In genomic region chr2:37734979-37735806, GRCm38 (mm10) we compare ENCODE assay signal across 8 mouse cellular contexts. TPM values are rescaled to one million over a fixed set of nuclear protein-coding genes. Genes with fewer than 3 reads are reported as not detected.
DNase-seq lines count a peak whose midpoint lies in the region; ATAC-seq and TF ChIP-seq lines count a peak whose summit lies in the region.

No protein-coding gene starts in this region.

- peak overlapping the region; percentile 15 for H3K4me3 ChIP-seq in heart, embryonic 15.5 days
- H3K4me3 ChIP-seq in liver, embryonic 14.5 days (ENCODE audit: insufficient read depth in 1 of 2, low read depth in 2 of 2, low read length in 2 of 2): no peak overlapping the region
- no peak overlapping the region for H3K4me3 ChIP-seq in neural tube, embryonic 13.5 days

- no peak; the same call in 1 of the 2 replicates for ATAC-seq in heart, embryonic 15.5 days (replicated peaks; ENCODE audit: insufficient number of reproducible peaks, insufficient read depth, low FRiP score, low read depth)
- ATAC-seq in granulocyte monocyte progenitor cell, adult 5-6 weeks (replicated peaks; ENCODE audit: poor library complexity, severe bottlenecking): peak; percentile 42
- no peak for ATAC-seq in liver, embryonic 14.5 days (ENCODE audit: insufficient read depth)
- ATAC-seq in neural tube, embryonic 13.5 days (ENCODE audit: low read depth): peak; percentile 59

- H3K27ac ChIP-seq in heart, embryonic 15.5 days: no peak overlapping the region
- no peak overlapping the region for H3K27ac ChIP-seq in liver, embryonic 14.5 days
- no peak overlapping the region for H3K27ac ChIP-seq in neural tube, embryonic 13.5 days (replicated peaks)

- no peak for TF ChIP-seq CTCF in liver, embryonic 14.5 days (IDR thresholded peaks at IDR 0.05; ENCODE audit: low read depth)

- H3K9me3 ChIP-seq in heart, embryonic 15.5 days (replicated peaks): no peaks in the 10 kb centered on the region
- no peaks in the 10 kb centered on the region for H3K9me3 ChIP-seq in liver, embryonic 14.5 days (ENCODE audit: control insufficient read depth, low read length)
- no peaks in the 10 kb centered on the region for H3K9me3 ChIP-seq in neural tube, embryonic 13.5 days

- TF ChIP-seq EP300 in liver, embryonic 14.5 days (IDR thresholded peaks at IDR 0.05; ENCODE audit: low read depth): no peak

- H3K4me1 ChIP-seq in heart, embryonic 15.5 days (replicated peaks): peaks cover 11% of the 10 kb centered on the region
- H3K4me1 ChIP-seq in liver, embryonic 14.5 days (replicated peaks; ENCODE audit: control insufficient read depth in 2 of 2, insufficient read depth in 2 of 2, low read length in 1 of 2): peaks cover 0 to 9% of the 10 kb centered on the region in 2 experiments; a peak in 2 of 4 replicates
- H3K4me1 ChIP-seq in neural tube, embryonic 13.5 days (replicated peaks): peaks cover 10% of the 10 kb centered on the region

- no peaks in the 10 kb centered on the region for H3K36me3 ChIP-seq in heart, embryonic 15.5 days
- H3K36me3 ChIP-seq in liver, embryonic 14.5 days (replicated peaks; ENCODE audit: control insufficient read depth, insufficient read depth, low read depth): no peaks in the 10 kb centered on the region
- H3K36me3 ChIP-seq in neural tube, embryonic 13.5 days: no peaks in the 10 kb centered on the region

- DNase-seq in heart, adult 9 months (ENCODE audit: low spot score in 2 of 2): no peak
- peak; percentile 36 for DNase-seq in adrenal gland, postnatal 25 days
- no peak for DNase-seq in liver, embryonic 14.5 days (ENCODE audit: low read depth in 3 of 3, low spot score in 3 of 3)
- DNase-seq in cerebellum, adult 18-20 months: no peak
- no peak for DNase-seq in layer of hippocampus, adult 11-12 months (ENCODE audit: low spot score)

- peak overlapping the region; percentile 48 for H3K4me2 ChIP-seq in heart, embryonic 15.5 days
- peak overlapping the region; percentile 1 for H3K4me2 ChIP-seq in liver, embryonic 14.5 days (ENCODE audit: low read depth)
- peak overlapping the region; percentile 42 for H3K4me2 ChIP-seq in neural tube, embryonic 13.5 days

- no peaks in the 10 kb centered on the region for H3K27me3 ChIP-seq in heart, embryonic 15.5 days
- no peaks in the 10 kb centered on the region for H3K27me3 ChIP-seq in liver, embryonic 14.5 days (ENCODE audit: control insufficient read depth, insufficient read depth, low read length)
- H3K27me3 ChIP-seq in neural tube, embryonic 13.5 days: no peaks in the 10 kb centered on the region

- H3K9ac ChIP-seq in heart, embryonic 15.5 days: no peak overlapping the region
- H3K9ac ChIP-seq in liver, embryonic 14.5 days (replicated peaks): no peak overlapping the region
- 0 out of 2 replicates have a peak overlapping the region, but pooled peaks have one; percentile 38 for H3K9ac ChIP-seq in neural tube, embryonic 13.5 days

- WGBS in heart, embryonic 15.5 days: 12% methylated on average over 17 of the region's 17 CpGs
- 8% methylated on average over 17 of the region's 17 CpGs for WGBS in liver, embryonic 14.5 days (ENCODE audit: insufficient replicate concordance)
- WGBS in neural tube, embryonic 13.5 days: 20% methylated on average over 17 of the region's 17 CpGs

RNA-seq across cellular contexts. Expression of gene Strbp, which starts 31.5 kb away (rescaled TPM):
- polyA plus RNA-seq in heart, embryonic 15.5 days (2015; fragmentation: Nextera tagmentation; extraction: Ambion mirVana): 23.4 and 24.5 TPM in 2 replicates
- 79.1 and 91.4 TPM in 2 replicates for total RNA-seq in adrenal gland, postnatal 25 days (2021)
- total RNA-seq in granulocyte monocyte progenitor cell, adult 5-6 weeks (2014; fragmentation: Nextera tagmentation): 33.8 and 45.5 TPM in 2 replicates
- total RNA-seq in granulocyte monocyte progenitor cell, adult 5-6 weeks (2017): 63.0 and 67.5 TPM in 2 replicates
- 3.1 and 8.3 TPM in 2 replicates for polyA plus RNA-seq in liver, embryonic 14.5 days (2012; rRNA removed)
- 16.4 and 18.7 TPM in 2 replicates for polyA plus RNA-seq in liver, embryonic 14.5 days (2014; fragmentation: Nextera tagmentation; extraction: Ambion mirVana)
- polyA plus RNA-seq in neural tube, embryonic 13.5 days (2015; fragmentation: Nextera tagmentation; extraction: Ambion mirVana): 94.4 and 96.0 TPM in 2 replicates

RNA-seq across cellular contexts. Expression of gene Crb2, which starts 40.9 kb away (rescaled TPM):
- 1.3 and 2.1 TPM in 2 replicates for polyA plus RNA-seq in heart, embryonic 15.5 days (2015; fragmentation: Nextera tagmentation; extraction: Ambion mirVana)
- total RNA-seq in adrenal gland, postnatal 25 days (2021): 0.52 and 0.62 TPM in 2 replicates
- not detected in 2 replicates for total RNA-seq in granulocyte monocyte progenitor cell, adult 5-6 weeks (2014; fragmentation: Nextera tagmentation)
- not detected in 2 replicates for total RNA-seq in granulocyte monocyte progenitor cell, adult 5-6 weeks (2017)
- 0.17 and 0.19 TPM in 2 replicates for polyA plus RNA-seq in liver, embryonic 14.5 days (2012; rRNA removed)
- polyA plus RNA-seq in liver, embryonic 14.5 days (2014; fragmentation: Nextera tagmentation; extraction: Ambion mirVana): 0.10 and 0.14 TPM in 2 replicates
- polyA plus RNA-seq in neural tube, embryonic 13.5 days (2015; fragmentation: Nextera tagmentation; extraction: Ambion mirVana): 4.6 and 4.8 TPM in 2 replicates

Comparison
In these comparisons a context has a peak if more than half of its experiments do, and no peak if none do; other contexts are left out.
1. ATAC-seq: peak in granulocyte monocyte progenitor cell, adult 5-6 weeks (single experiment) and neural tube, embryonic 13.5 days (single experiment); none in heart, embryonic 15.5 days (single experiment) and liver, embryonic 14.5 days (single experiment).
2. Peak in every context shown above with its lines, with median percentiles within 50 percentile points of each other: H3K4me2 ChIP-seq.